Mouse (Mus musculus): Measurements from ENCODE around the gene Vmn1r24.
"Not testable (repeated sequence)": the region's sequence is repeated elsewhere in the genome, so short reads cannot be mapped to it uniquely, and the experiment has no call there.

The Vmn1r24 gene

DNA sequence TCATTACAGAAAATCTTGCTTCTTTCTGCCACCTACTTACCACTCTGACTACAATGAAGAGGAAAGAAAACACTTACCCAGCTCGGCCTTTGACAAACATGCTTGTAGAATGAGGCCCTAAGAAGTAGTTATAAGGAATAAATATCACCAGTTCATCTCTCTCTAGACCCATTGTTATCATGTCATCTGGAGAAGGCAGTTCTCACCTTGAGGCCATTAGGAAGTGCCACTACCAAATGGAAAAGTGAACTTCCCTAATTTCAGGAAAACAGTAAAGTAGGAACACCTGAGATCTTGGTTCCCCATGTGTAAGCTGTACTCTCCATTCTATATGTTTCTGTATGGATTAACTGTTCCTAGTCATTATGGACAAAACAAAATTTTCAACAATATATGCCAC is at the start of gene Vmn1r24:
Gene Vmn1r24, minus strand, starts transcription at position 101 of the 400 bp plus-strand sequence.
- not testable (repeated sequence) for DNase-seq (ENCODE audit: low read depth, low spot score)

DNA sequence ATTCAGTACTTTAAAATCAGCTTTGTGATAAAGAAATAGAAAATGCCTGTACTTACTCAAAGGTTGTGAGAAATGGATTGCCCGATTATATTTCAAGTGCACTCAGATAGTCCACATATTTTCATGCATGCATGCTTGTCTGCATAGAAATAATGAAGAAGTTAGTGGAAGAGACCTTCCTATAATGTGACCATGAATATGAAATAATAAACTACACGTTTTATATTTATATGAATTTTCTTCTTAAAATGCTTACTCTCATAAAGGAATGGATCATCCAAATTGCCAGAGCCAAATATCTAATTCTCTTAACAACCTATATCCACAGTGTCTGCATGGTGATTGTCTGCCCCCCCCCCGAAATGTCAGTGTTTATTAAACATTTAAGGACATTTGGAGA is 19.4 kb upstream of the Vmn1r24 start, which contains the start of gene Vmn1r25:
Gene Vmn1r25, minus strand, starts transcription at position 101 of the 400 bp plus-strand sequence.
- DNase-seq (ENCODE audit: low read depth, low spot score) = no peak

DNA sequence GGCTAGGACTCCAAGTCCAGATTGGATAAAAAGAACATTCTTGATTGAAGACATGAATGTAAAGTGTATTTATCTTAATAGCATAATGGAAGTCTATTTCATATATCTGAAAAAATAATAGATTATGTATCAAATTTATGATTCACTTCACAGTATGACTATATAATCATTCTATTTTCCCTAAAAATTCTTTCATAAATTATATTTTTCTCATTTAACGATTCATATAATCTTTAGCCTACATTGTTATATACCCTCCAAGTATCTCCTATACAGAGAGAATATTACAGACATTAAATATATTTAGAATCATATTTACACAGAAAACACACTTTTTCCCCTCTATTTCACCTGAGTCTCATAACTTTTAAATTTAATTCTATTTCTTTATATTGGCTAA is 34.6 kb downstream of the Vmn1r24 start, which contains the start of gene Vmn1r23:
Gene Vmn1r23, minus strand, starts transcription at position 101 of the 400 bp plus-strand sequence.
- no peak for DNase-seq (ENCODE audit: low read depth, low spot score)

DNA sequence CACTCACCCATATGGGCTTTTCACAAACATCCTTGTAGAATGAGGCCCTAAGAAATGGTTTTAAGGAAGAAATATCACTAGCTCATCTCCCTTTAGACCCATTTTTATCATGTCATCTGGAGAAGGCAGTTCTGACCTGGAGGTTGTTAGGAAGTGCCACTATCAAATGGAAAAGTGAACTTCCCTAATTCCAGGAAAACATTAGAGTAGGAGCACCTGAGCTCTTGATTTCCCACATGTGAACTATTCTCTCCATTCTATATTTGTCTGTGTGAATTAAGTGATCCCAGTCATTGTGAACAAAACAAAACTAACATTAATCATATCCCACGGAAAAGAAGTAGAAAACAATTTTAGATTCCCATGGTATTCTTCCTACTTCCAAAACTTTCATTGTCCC is 53.4 kb downstream of the Vmn1r24 start, which contains the start of gene Vmn1r22:
Gene Vmn1r22, minus strand, starts transcription at position 101 of the 400 bp plus-strand sequence.
- DNase-seq (ENCODE audit: low read depth, low spot score) = no peak
